Mouse (Mus musculus): ENCODE results near the gene Prr12. TPM values are rescaled to one million over a fixed set of nuclear protein-coding genes. Genes with fewer than 3 reads are reported as not detected.
A peak's percentile ranks its signal among the peaks of the same experiment; 100 is the strongest.

The Prr12 gene
- polyA plus RNA-seq, 1 experiment from 2014 or later, result 11.3 TPM

DNA sequence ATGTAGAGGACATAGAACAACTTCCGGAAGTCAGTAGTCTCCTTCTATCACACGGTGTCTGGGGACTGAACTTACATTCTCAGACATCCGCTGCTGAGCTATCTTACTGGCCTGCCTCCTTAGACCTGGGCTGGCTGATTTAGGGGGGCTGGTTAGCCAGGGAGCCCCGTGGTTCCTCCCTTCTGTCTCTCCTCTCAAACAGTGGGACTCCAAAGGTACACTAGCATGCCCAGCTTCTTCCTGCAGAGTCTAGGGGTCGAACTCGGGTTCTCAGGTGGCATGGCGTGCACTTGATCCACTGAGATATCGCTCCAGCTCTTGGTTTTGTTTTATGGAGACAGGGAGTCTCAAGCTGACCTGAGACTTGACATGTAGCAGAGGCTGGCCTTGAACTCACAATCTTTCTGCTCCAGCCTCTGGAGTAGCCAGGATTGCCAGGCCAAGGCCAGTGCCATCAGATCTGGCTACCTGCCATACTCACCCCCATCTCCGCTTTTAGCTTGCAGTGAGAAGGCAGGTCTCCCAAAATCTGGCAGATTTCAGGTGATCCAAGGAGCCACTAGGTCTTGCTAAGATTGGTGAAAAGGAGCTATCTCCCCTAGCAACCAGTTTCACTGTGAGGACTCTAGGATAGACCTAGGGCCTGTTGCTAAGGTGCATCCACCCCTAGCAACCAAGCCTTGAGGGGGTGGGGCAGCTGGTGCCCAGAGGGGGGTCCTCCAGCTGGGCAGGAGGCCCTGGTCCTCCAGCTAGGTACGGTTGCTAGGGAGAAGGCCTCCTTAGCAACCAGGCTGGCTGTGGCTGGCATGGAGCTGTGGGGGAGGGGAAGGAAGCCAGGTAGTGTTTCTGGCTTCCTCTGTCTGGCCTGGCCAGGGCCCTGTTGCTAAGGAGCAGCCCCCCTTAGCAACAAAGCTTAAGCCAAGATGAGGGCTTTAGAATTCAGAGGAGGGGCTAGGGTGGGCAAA is 6.2 kb upstream of the Prr12 start:
- H3K27ac ChIP-seq, result no peak overlapping the region
- peaks cover 10% of the 10 kb centered on the region; the same call in 1 of the 2 replicates for H3K36me3 ChIP-seq
- no peak overlapping the region for H3K4me2 ChIP-seq
- H3K4me3 ChIP-seq (replicated peaks), result no peak overlapping the region
- no peak overlapping the region for H3K9ac ChIP-seq
- peaks cover 34% of the 10 kb centered on the region for H3K4me1 ChIP-seq
- no peaks in the 10 kb centered on the region for H3K9me3 ChIP-seq (replicated peaks)
- no peak for ATAC-seq (replicated peaks; ENCODE audit: low FRiP score)
- WGBS, result 81% methylated on average over 10 of the region's 10 CpGs
- no peaks in the 10 kb centered on the region for H3K27me3 ChIP-seq

DNA sequence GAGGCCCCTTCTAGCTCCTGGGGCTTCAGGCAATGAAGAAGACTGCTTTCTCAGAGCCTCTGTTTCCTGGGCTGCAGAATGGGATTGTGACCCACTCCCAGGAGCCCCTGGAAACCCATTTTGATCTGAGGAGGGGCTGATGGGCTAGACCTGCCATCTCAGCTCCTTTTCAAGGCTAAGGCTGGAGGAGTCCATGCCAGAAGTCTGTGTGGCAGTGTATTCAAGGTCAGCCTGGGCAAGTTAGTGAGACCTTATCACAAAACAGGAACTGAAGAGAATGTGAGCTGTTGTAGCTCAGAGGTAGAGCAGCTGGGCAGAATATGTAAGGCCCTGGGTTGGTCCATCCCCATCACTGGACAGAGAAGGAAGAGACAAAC is 4.3 kb upstream of the Prr12 start:
- ATAC-seq (replicated peaks; ENCODE audit: low FRiP score), result no peak
- Histone ChIP-seq H3K27me3 (no peaks in the 10 kb centered on the region), H3K4me1 (peaks cover 32% of the 10 kb centered on the region), H3K9ac (no peak overlapping the region), H3K9me3 (replicated peaks) (no peaks in the 10 kb centered on the region), H3K27ac (no peak overlapping the region), H3K4me3 (replicated peaks) (no peak overlapping the region), H3K4me2 (no peak overlapping the region), H3K36me3 (peaks cover 10% of the 10 kb centered on the region; the same call in 1 of the 2 replicates)

DNA sequence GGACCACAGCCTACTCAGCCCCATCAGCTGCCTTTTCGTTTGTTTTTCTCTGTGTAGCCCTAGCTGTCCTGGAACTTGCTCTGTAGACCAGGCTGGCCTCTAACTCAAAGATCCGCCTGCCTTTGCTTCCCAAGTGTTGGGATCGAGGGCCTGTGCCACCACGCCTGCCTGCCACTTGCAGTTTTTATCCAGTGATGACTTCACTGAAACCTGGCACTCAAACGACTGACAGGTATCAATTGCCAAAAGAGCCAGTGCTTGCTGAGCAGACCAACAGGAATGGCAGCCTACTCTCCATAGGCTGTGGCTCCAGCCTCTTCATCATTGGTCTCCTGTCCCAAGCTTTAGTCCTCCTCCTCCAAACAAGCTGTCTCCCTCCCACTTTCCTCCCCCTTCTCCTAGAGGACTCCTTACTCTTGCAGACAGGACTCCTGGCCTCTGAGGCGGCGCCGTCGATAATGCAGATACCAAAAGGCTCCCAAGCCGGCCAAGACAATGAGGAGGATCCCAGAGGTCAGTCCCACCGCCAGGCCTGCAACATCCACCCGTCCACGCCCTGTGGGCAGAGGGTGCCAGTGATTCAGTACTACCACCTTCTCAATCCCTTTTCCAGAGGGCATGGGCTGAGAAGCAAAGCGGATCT is 3.8 kb upstream of the Prr12 start:
- no peaks in the 10 kb centered on the region for H3K27me3 ChIP-seq
- no peak overlapping the region for H3K9ac ChIP-seq
- no peak overlapping the region for H3K27ac ChIP-seq
- H3K36me3 ChIP-seq, result peaks cover 10% of the 10 kb centered on the region; the same call in 1 of the 2 replicates
- no peak for ATAC-seq (replicated peaks; ENCODE audit: low FRiP score)
- H3K9me3 ChIP-seq (replicated peaks), result no peaks in the 10 kb centered on the region
- H3K4me1 ChIP-seq, result peaks cover 33% of the 10 kb centered on the region
- no peak overlapping the region for H3K4me2 ChIP-seq
- no peak overlapping the region for H3K4me3 ChIP-seq (replicated peaks)
- 68% methylated on average over 14 of the region's 14 CpGs for WGBS

DNA sequence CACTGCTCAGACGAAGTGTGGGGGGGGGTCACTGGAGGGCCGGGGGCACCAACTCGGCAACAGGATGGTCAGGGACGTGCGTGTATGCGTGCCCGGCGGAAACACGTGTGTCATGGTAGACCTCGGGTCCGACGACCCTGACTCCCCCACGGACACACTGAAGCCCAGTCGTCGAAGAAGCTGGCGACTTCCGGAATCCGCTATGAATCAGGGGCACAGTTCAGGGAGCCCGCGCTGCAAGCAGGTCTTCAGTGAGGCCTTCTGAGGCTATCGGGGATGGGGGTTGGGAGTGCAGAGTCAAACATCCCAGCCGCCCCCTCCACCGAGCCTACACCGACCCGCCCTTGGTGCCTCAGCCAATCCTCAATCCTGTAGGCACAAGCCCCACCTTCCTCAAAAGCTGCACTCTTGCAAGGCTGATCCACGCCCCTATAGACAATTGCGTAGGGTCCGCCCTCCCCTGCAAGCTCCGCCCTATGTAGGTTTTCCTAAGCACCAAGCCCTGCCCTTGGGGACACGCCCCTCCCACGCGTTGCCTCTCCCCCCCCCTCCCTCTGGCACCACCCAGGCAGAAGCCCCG is 1.3 kb upstream of the Prr12 start:
- WGBS, result under 1% methylated on average over 33 of the region's 33 CpGs
- Histone ChIP-seq H3K9ac (peak overlapping the region; percentile 87), H3K27me3 (no peaks in the 10 kb centered on the region), H3K9me3 (replicated peaks) (no peaks in the 10 kb centered on the region), H3K27ac (peak overlapping the region; percentile 100), H3K4me2 (peak overlapping the region; percentile 97), H3K4me1 (peaks cover 40% of the 10 kb centered on the region), H3K4me3 (replicated peaks) (peak overlapping the region; percentile 80), H3K36me3 (peaks cover 20% of the 10 kb centered on the region)
- ATAC-seq (replicated peaks; ENCODE audit: low FRiP score), result peak; percentile 95

DNA sequence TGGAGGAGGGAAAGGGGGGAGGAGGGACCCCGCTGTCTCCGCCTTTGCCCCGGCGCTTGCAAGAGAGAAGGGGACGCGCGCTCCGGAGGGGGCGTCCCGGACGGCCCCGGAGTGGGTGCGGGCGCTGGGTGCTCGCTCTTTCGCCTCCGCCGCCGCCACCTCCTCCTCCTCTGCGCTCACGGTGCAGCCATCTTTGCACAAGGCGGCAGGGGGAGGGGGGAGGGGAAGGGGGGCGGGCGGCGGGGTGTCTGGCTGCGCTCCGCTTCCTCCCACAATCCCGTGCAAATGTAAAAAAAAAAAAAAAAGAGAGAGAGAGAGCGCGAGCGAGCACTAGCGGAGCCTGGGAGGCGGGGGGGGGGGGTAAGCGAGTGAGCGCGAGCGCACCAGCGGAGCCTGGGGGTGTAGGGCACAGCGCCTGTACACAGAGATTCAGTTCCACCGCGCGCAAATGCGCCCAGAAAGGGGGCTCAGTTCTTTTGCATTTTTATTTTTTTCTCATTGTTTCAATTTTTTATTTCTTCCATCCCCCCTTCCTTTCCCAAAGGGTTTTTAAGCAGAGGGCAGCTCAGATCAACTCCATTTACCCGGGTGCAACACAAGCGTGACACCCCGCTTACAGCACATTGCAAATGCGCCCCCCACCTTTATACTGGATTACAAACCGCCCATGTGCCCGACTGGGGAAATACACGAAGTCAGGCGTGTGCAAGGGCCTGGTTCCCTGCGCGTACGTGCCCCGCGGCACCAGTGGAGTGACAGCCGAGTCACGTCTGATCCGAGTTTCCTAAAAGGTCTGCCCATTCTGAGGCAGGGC is 643 bp upstream of the Prr12 start:
- Histone ChIP-seq H3K4me2 (peak overlapping the region; percentile 97), H3K9me3 (replicated peaks) (no peaks in the 10 kb centered on the region), H3K36me3 (peaks cover 27% of the 10 kb centered on the region), H3K4me1 (peaks cover 39% of the 10 kb centered on the region), H3K27ac (peak overlapping the region; percentile 100), H3K27me3 (no peaks in the 10 kb centered on the region), H3K9ac (peak overlapping the region; percentile 87), H3K4me3 (replicated peaks) (peak overlapping the region; percentile 80)
- under 1% methylated on average over 50 of the region's 59 CpGs for WGBS
- peak; percentile 47 for ATAC-seq (replicated peaks; ENCODE audit: low FRiP score)

DNA sequence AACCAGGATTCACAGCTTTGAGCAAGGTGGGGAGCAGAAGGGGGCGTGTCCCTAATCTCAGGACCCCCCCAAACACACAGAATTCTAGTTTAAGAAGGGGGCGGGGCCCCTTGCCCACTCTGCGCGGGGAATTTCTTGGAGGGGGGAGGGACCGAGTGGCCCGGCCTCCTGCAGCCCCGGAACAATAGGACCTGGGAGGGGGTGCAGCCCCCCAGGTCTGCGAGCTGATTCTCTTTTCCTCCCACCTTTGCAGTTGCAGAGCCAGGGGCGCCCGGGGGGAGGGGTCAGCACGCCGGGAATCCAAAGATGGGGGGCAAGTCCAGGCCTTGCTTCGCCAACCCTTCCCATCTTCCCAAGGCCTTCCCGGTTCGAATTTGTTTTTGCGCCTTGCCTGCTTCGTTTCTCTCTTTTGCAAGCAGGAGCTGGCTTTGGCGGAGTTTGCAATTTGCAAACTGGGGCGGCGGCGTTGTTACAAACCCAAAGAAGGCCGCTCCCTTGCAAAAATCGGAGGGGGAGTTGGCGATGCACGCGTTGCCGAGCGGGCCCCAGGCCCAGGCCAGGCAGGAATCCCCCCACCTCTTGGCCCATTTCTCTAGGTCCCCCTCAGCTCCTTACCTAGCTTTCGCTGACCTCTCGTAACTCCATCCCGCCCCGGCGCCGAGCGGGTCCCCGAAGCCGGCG is 360 bp downstream of the Prr12 start:
- peak overlapping the region; percentile 100 for H3K27ac ChIP-seq
- WGBS, result under 1% methylated on average over 37 of the region's 38 CpGs
- ATAC-seq (replicated peaks; ENCODE audit: low FRiP score), result no peak
- H3K4me2 ChIP-seq, result peak overlapping the region; percentile 97
- no peaks in the 10 kb centered on the region for H3K27me3 ChIP-seq
- peaks cover 37% of the 10 kb centered on the region for H3K36me3 ChIP-seq
- peaks cover 39% of the 10 kb centered on the region for H3K4me1 ChIP-seq
- H3K9me3 ChIP-seq (replicated peaks), result no peaks in the 10 kb centered on the region
- H3K9ac ChIP-seq, result peak overlapping the region; percentile 87
- peak overlapping the region; percentile 80 for H3K4me3 ChIP-seq (replicated peaks)

DNA sequence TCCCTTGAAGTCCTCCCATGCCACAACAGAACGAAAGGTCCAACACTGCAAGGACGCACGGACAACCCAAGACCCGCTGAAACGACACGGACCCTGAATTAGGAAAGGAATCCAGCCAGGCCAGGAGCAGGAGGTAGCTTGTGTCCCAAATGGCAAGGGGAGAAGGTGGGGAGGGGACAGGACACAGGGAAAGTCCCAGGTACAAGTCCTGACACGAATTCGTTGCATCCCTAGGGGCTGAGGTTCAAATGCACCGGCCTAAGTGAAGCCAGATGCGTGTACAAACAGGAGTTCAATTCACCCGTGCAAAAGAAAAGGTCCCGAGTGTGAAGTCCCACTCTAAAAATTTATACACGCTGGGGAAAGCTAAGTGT is 1.1 kb downstream of the Prr12 start:
- Histone ChIP-seq H3K27ac (peak overlapping the region; percentile 100), H3K9me3 (replicated peaks) (no peaks in the 10 kb centered on the region), H3K27me3 (no peaks in the 10 kb centered on the region), H3K4me2 (peak overlapping the region; percentile 97), H3K4me3 (replicated peaks) (peak overlapping the region; percentile 80), H3K9ac (peak overlapping the region; percentile 87), H3K36me3 (peaks cover 44% of the 10 kb centered on the region), H3K4me1 (peaks cover 43% of the 10 kb centered on the region)
- no peak for ATAC-seq (replicated peaks; ENCODE audit: low FRiP score)
- WGBS, result 1% methylated on average over 13 of the region's 13 CpGs

DNA sequence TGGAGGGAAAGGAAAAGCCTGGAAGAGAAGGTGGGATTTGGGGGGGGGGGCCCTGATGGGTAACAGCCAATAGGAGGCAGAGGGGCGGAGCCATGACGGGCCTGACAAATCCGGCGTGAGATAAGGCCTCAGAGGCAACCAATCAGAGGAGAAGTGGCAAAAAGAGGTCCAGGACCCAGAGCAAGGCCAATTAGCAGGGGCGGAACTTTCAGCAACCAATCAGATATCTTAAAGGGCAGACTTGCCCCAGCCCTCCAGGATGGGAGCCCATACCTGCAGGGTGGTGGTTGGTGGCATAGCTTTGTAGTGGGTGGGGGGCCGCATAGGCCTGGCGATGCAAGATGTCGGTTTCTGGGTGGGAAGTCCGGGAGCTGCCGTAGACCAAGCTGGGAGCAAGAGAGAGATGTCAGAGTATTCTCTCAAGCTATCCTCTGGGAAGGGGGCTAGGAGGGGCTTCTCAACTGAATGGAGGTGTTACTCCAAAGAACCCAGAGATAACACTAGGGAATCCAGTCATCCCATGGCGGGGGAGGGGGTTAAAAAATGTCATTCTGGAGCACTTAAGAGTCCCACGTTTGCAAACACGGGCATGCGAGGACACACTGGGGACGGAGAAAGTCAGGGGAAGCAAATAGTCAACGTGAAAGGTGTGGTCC is 1.6 kb downstream of the Prr12 start:
- Histone ChIP-seq H3K36me3 (peaks cover 50% of the 10 kb centered on the region), H3K9ac (peak overlapping the region; percentile 87)
- WGBS, result 6% methylated on average over 16 of the region's 16 CpGs

DNA sequence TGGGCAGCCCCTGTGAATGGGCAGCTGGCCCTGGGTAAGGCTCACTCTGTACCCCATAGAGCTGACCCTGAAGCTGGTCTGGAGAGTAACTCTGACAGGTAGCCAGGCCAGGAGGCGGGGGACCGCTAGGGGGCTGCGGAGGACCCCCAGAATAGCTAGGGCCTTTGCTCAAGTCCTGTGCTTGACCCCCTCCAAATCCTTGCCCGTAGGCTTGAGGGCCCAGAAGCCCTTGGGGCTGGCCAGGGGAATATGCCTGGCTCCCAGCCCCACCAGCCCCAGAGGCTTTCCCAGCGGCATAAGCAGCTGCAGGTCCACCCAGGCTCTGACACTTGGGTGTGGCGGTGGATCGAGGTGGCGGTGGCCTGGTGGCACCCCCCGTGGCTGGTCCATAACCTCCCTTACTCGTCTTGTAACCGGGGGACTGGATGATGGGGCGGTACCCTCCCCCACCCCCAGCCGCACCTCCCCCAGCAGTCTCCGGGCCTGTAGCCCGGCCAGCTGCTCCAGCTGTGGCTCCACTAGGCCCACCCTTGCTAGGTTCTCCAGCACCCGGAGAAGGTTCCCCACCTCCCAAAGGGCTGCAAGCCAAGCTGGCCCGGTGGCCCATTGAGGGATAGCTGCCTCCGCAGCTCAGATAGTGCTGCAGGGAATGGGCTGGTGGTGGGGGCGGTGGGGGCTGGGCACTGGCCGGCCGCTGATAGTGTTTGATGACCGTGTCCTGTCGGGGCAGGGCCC is 3.6 kb downstream of the Prr12 start:
- no peak overlapping the region for H3K4me3 ChIP-seq (replicated peaks)
- peaks cover 41% of the 10 kb centered on the region for H3K4me1 ChIP-seq
- 90% methylated on average over 23 of the region's 23 CpGs for WGBS
- ATAC-seq (replicated peaks; ENCODE audit: low FRiP score), result no peak
- no peaks in the 10 kb centered on the region for H3K27me3 ChIP-seq
- H3K9me3 ChIP-seq (replicated peaks), result no peaks in the 10 kb centered on the region
- H3K4me2 ChIP-seq, result no peak overlapping the region
- peaks cover 69% of the 10 kb centered on the region for H3K36me3 ChIP-seq
- no peak overlapping the region for H3K9ac ChIP-seq
- H3K27ac ChIP-seq, result no peak overlapping the region

More for the DNA sequence above, 1.6 kb downstream of the Prr12 start:
- peak; percentile 13; the same call in 1 of the 2 replicates for ATAC-seq (replicated peaks; ENCODE audit: low FRiP score)
- Histone ChIP-seq H3K27me3 (no peaks in the 10 kb centered on the region), H3K4me3 (replicated peaks) (peak overlapping the region; percentile 80), H3K9me3 (replicated peaks) (no peaks in the 10 kb centered on the region), H3K27ac (peak overlapping the region; percentile 100), H3K4me1 (peaks cover 46% of the 10 kb centered on the region), H3K4me2 (peak overlapping the region; percentile 97)

All from kidney, embryonic 15.5 days (tissue).